In genomic region chr2:126996737-126997136, GRCm38 (mm10) we compare ENCODE assay signal across 8 mouse cellular contexts. TPM values are rescaled to one million over a fixed set of nuclear protein-coding genes. Genes with fewer than 3 reads are reported as not detected.
DNase-seq lines count a peak whose midpoint lies in the region; ATAC-seq lines count a peak whose summit lies in the region.

No protein-coding gene starts in this region.

- no peak for ATAC-seq in limb, embryonic 11.5 days (ENCODE audit: insufficient number of reproducible peaks, low FRiP score, low TSS enrichment, low read depth)

- H3K9me3 ChIP-seq in limb, embryonic 11.5 days (ENCODE audit: control insufficient read depth, low read length), result no peaks in the 10 kb centered on the region
- H3K9me3 ChIP-seq in limb, embryonic 10.5 days (replicated peaks), result no peaks in the 10 kb centered on the region

- no peaks in the 10 kb centered on the region for H3K36me3 ChIP-seq in limb, embryonic 11.5 days (ENCODE audit: control insufficient read depth, insufficient read depth, low read length)
- no peaks in the 10 kb centered on the region for H3K36me3 ChIP-seq in limb, embryonic 10.5 days

- H3K9ac ChIP-seq in limb, embryonic 11.5 days (ENCODE audit: low read length), result no peak overlapping the region

- no peak overlapping the region for H3K4me3 ChIP-seq in limb, embryonic 11.5 days (ENCODE audit: low read depth, low read length)
- no peak overlapping the region for H3K4me3 ChIP-seq in limb, embryonic 10.5 days

- intact Hi-C loops in heart, postnatal 10 days (cut with DNase I), result loop anchor here (1.0 to 5.0 kb wide), 3 partner anchors 63 to 199 kb away; partner anchors contain the start of gene Sppl2a

- no peak overlapping the region for H3K27ac ChIP-seq in limb, embryonic 11.5 days (replicated peaks; ENCODE audit: low read depth, low read length)
- no peak overlapping the region for H3K27ac ChIP-seq in limb, embryonic 10.5 days

- peak; percentile 52 for DNase-seq in limb, embryonic 11.5 days (ENCODE audit: low spot score)
- no peak for DNase-seq in limb, embryonic 10.5 days (ENCODE audit: low spot score)
- DNase-seq in adipocyte (ENCODE audit: low spot score), result peak; percentile 90
- DNase-seq in embryo, embryonic 9.5 days (ENCODE audit: extremely low spot score), result peak; percentile 34
- DNase-seq in heart, postnatal 10 days, result peak; percentile 78 to 85
- DNase-seq in kidney, postnatal 4 days, result peak; percentile 66
- DNase-seq in lung, postnatal 14 days, result peak; percentile 66
- DNase-seq in B cell, adult 2 months, result no peak

- WGBS in limb, embryonic 11.5 days, result 19% methylated on average over 5 of the region's 5 CpGs
- WGBS in limb, embryonic 10.5 days, result 28% methylated on average over 5 of the region's 5 CpGs

- H3K4me2 ChIP-seq in limb, embryonic 11.5 days (ENCODE audit: low read depth, severe bottlenecking), result no peak overlapping the region

- no peaks in the 10 kb centered on the region for H3K27me3 ChIP-seq in limb, embryonic 11.5 days (ENCODE audit: control insufficient read depth, insufficient read depth, low read length)
- no peaks in the 10 kb centered on the region for H3K27me3 ChIP-seq in limb, embryonic 10.5 days (ENCODE audit: low read depth, poor library complexity, severe bottlenecking)

- H3K4me1 ChIP-seq in limb, embryonic 11.5 days (ENCODE audit: control insufficient read depth, insufficient read depth, low read length), result peaks cover 2% of the 10 kb centered on the region; the same call in 1 of the 2 replicates
- peaks cover 17% of the 10 kb centered on the region for H3K4me1 ChIP-seq in limb, embryonic 10.5 days

RNA-seq across cellular contexts. Expression of gene Ap4e1, which starts 11.8 kb away (rescaled TPM):
- 7.6 and 9.6 TPM in 2 replicates for polyA plus RNA-seq in limb, embryonic 11.5 days (2014; fragmentation: Nextera tagmentation; extraction: Ambion mirVana)
- polyA plus RNA-seq in limb, embryonic 10.5 days (2016; fragmentation: Nextera tagmentation; extraction: Ambion mirVana), result 12.5 and 13.9 TPM in 2 replicates
- total RNA-seq in heart, postnatal 10 days (2021), result 1 to 10 TPM; 7.4 to 9.6 TPM

Comparison
In these comparisons a context has a peak if more than half of its experiments do, and no peak if none do; other contexts are left out.
1. DNase-seq: peak in limb, embryonic 11.5 days (single experiment), adipocyte (single experiment), embryo, embryonic 9.5 days (single experiment), heart, postnatal 10 days (2 of 2), kidney, postnatal 4 days (2 of 2) and lung, postnatal 14 days (single experiment); none in limb, embryonic 10.5 days (single experiment) and B cell, adult 2 months (0 of 2).